Comparison of ENCODE assay signal across 19 mouse cellular contexts in genomic region chr6:6153426-6153825, GRCm38 (mm10).
DNase-seq lines count a peak whose midpoint lies in the region; ATAC-seq and TF ChIP-seq lines count a peak whose summit lies in the region.
"Had no signal": no experiment of that assay in that cellular context is flagged by ENCODE, and none has a peak within 500 bp of the region (broad histone marks: within the 10 kb centered on the region; RNA-seq: fewer than 3 reads in every experiment).

No protein-coding gene starts in this region.

- WGBS in heart, embryonic 10.5 days = 66% methylated on average over 10 of the region's 10 CpGs
- WGBS in limb, embryonic 14.5 days = 58% methylated on average over 10 of the region's 10 CpGs
- 72% methylated on average over 10 of the region's 10 CpGs for WGBS in limb, embryonic 10.5 days
- WGBS in heart, postnatal 0 days = 39% methylated on average over 10 of the region's 10 CpGs
- WGBS in hindbrain, embryonic 16.5 days = 75% methylated on average over 10 of the region's 10 CpGs

- no peak for TF ChIP-seq POLR2A in limb, embryonic 14.5 days (IDR thresholded peaks at IDR 0.05; ENCODE audit: borderline replicate concordance, extremely low read depth, insufficient read depth, insufficient read length)

- H3K27ac ChIP-seq in heart, embryonic 10.5 days = no peak overlapping the region
- H3K27ac ChIP-seq in limb, embryonic 14.5 days (replicated peaks; ENCODE audit: low read depth, low read length) = no peak overlapping the region
- H3K27ac ChIP-seq in limb, embryonic 10.5 days = no peak overlapping the region
- H3K27ac ChIP-seq in heart, postnatal 0 days (ENCODE audit: low read depth) = peak overlapping the region; percentile 34
- H3K27ac ChIP-seq in hindbrain, embryonic 16.5 days (ENCODE audit: low read depth, low read length) = no peak overlapping the region
- H3K27ac ChIP-seq: embryonic facial prominence, embryonic 15.5 days; forebrain, embryonic 10.5 days; hindbrain, embryonic 15.5 days; lung, embryonic 15.5 days; midbrain, embryonic 15.5 days had no signal

- DNase-seq in heart, adult 11 months = peak; percentile 73
- DNase-seq in heart, embryonic 10.5 days (ENCODE audit: low spot score) = no peak
- peak; percentile 22 for DNase-seq in limb, embryonic 14.5 days (ENCODE audit: low spot score)
- no peak for DNase-seq in limb, embryonic 10.5 days (ENCODE audit: low spot score)
- peak; percentile 56 for DNase-seq in heart, postnatal 0 days (ENCODE audit: low spot score)
- peak; percentile 53 for DNase-seq in kidney, postnatal 10 days
- DNase-seq in spleen, postnatal 10 days (ENCODE audit: low spot score in 2 of 2) = no peak
- DNase-seq: cerebellum, adult 8-10 months; gastrocnemius, postnatal 10 days; liver; thymus, postnatal 4 days had no signal

- ATAC-seq in limb, embryonic 14.5 days (ENCODE audit: low FRiP score, low read depth) = no peak
- peak; percentile 64; the same call in 1 of the 2 replicates for ATAC-seq in heart, postnatal 0 days (ENCODE audit: insufficient read depth, low read depth)
- no peak for ATAC-seq in hindbrain, embryonic 16.5 days
- ATAC-seq: midbrain, embryonic 15.5 days; Patski had no signal

- no peak; the same call in 1 of the 2 replicates for TF ChIP-seq EP300 in heart, postnatal 0 days (IDR thresholded peaks at IDR 0.05; ENCODE audit: low read depth)

- no peaks in the 10 kb centered on the region for H3K9me3 ChIP-seq in heart, embryonic 10.5 days
- H3K9me3 ChIP-seq in limb, embryonic 14.5 days (ENCODE audit: control insufficient read depth, low read length) = no peaks in the 10 kb centered on the region
- no peaks in the 10 kb centered on the region for H3K9me3 ChIP-seq in limb, embryonic 10.5 days (replicated peaks)
- no peaks in the 10 kb centered on the region for H3K9me3 ChIP-seq in heart, postnatal 0 days (replicated peaks; ENCODE audit: control insufficient read depth, low read length)
- no peaks in the 10 kb centered on the region for H3K9me3 ChIP-seq in hindbrain, embryonic 16.5 days (ENCODE audit: control insufficient read depth, low read length)
- H3K9me3 ChIP-seq: embryonic facial prominence, embryonic 15.5 days; forebrain, embryonic 10.5 days; hindbrain, embryonic 15.5 days; lung, embryonic 15.5 days; midbrain, embryonic 15.5 days had no signal

- TF ChIP-seq CTCF in heart, postnatal 0 days (IDR thresholded peaks at IDR 0.05; ENCODE audit: low read depth) = no peak

- H3K36me3 ChIP-seq in heart, embryonic 10.5 days = peaks cover 26% of the 10 kb centered on the region
- H3K36me3 ChIP-seq in limb, embryonic 14.5 days (ENCODE audit: control insufficient read depth, insufficient read depth, low read length) = 0 out of 2 replicates have a peak, but pooled peaks cover 5% of the 10 kb centered on the region
- peaks cover 39% of the 10 kb centered on the region for H3K36me3 ChIP-seq in limb, embryonic 10.5 days
- H3K36me3 ChIP-seq in heart, postnatal 0 days (replicated peaks; ENCODE audit: control insufficient read depth, insufficient read depth, low read length) = 0 out of 2 replicates have a peak, but pooled peaks cover 4% of the 10 kb centered on the region
- H3K36me3 ChIP-seq in hindbrain, embryonic 16.5 days (ENCODE audit: control insufficient read depth, insufficient read depth, low read length) = no peaks in the 10 kb centered on the region
- H3K36me3 ChIP-seq: embryonic facial prominence, embryonic 15.5 days; hindbrain, embryonic 15.5 days; lung, embryonic 15.5 days; midbrain, embryonic 15.5 days had no signal

- H3K4me3 ChIP-seq in heart, embryonic 10.5 days = no peak overlapping the region
- H3K4me3 ChIP-seq in limb, embryonic 14.5 days (replicated peaks; ENCODE audit: low read length) = no peak overlapping the region
- no peak overlapping the region for H3K4me3 ChIP-seq in limb, embryonic 10.5 days
- no peak overlapping the region for H3K4me3 ChIP-seq in heart, postnatal 0 days (ENCODE audit: low read depth, low read length)
- H3K4me3 ChIP-seq in hindbrain, embryonic 16.5 days (ENCODE audit: low read length) = no peak overlapping the region
- H3K4me3 ChIP-seq: embryonic facial prominence, embryonic 15.5 days; forebrain, embryonic 10.5 days; hindbrain, embryonic 15.5 days; lung, embryonic 15.5 days; megakaryocyte, embryonic 14.5 days; midbrain, embryonic 15.5 days had no signal

- no peaks in the 10 kb centered on the region for H3K27me3 ChIP-seq in heart, embryonic 10.5 days (ENCODE audit: insufficient read depth, poor library complexity, severe bottlenecking)
- no peaks in the 10 kb centered on the region for H3K27me3 ChIP-seq in limb, embryonic 14.5 days (ENCODE audit: control insufficient read depth, insufficient read depth, low read length)
- no peaks in the 10 kb centered on the region for H3K27me3 ChIP-seq in limb, embryonic 10.5 days (ENCODE audit: low read depth, poor library complexity, severe bottlenecking)
- H3K27me3 ChIP-seq in heart, postnatal 0 days (ENCODE audit: control insufficient read depth, insufficient read depth, low read length) = no peaks in the 10 kb centered on the region
- H3K27me3 ChIP-seq in hindbrain, embryonic 16.5 days (replicated peaks; ENCODE audit: control insufficient read depth, insufficient read depth, low read length) = no peaks in the 10 kb centered on the region
- H3K27me3 ChIP-seq: embryonic facial prominence, embryonic 15.5 days; hindbrain, embryonic 15.5 days; lung, embryonic 15.5 days; midbrain, embryonic 15.5 days; Patski had no signal

- peaks cover 21% of the 10 kb centered on the region; the same call in 1 of the 2 replicates for H3K4me1 ChIP-seq in heart, embryonic 10.5 days
- 0 out of 2 replicates have a peak, but pooled peaks cover 3% of the 10 kb centered on the region for H3K4me1 ChIP-seq in limb, embryonic 14.5 days (ENCODE audit: control insufficient read depth, insufficient read depth, low read length)
- 0 out of 2 replicates have a peak, but pooled peaks cover 3% of the 10 kb centered on the region for H3K4me1 ChIP-seq in limb, embryonic 10.5 days
- H3K4me1 ChIP-seq in heart, postnatal 0 days (ENCODE audit: control insufficient read depth, insufficient read depth) = peaks cover 30% of the 10 kb centered on the region
- no peaks in the 10 kb centered on the region for H3K4me1 ChIP-seq in hindbrain, embryonic 16.5 days (ENCODE audit: control insufficient read depth, insufficient read depth, low read depth, low read length)
- H3K4me1 ChIP-seq: embryonic facial prominence, embryonic 15.5 days; hindbrain, embryonic 15.5 days; midbrain, embryonic 15.5 days had no signal

- H3K9ac ChIP-seq in limb, embryonic 14.5 days (ENCODE audit: low read depth, low read length, severe bottlenecking) = no peak overlapping the region
- H3K9ac ChIP-seq in heart, postnatal 0 days (replicated peaks; ENCODE audit: low read depth, low read length) = no peak overlapping the region
- no peak overlapping the region for H3K9ac ChIP-seq in hindbrain, embryonic 16.5 days (ENCODE audit: low read depth, low read length)
- H3K9ac ChIP-seq: embryonic facial prominence, embryonic 15.5 days; hindbrain, embryonic 15.5 days; lung, embryonic 15.5 days; midbrain, embryonic 15.5 days had no signal

- H3K4me2 ChIP-seq in limb, embryonic 14.5 days (replicated peaks; ENCODE audit: low read depth, low read length, severe bottlenecking) = no peak overlapping the region
- no peak overlapping the region for H3K4me2 ChIP-seq in heart, postnatal 0 days (ENCODE audit: low read depth, low read length)
- no peak overlapping the region for H3K4me2 ChIP-seq in hindbrain, embryonic 16.5 days (ENCODE audit: low read length)
- H3K4me2 ChIP-seq: embryonic facial prominence, embryonic 15.5 days; hindbrain, embryonic 15.5 days; lung, embryonic 15.5 days; midbrain, embryonic 15.5 days had no signal

Comparison
In these comparisons a context has a peak if more than half of its experiments do, and no peak if none do; other contexts are left out.
1. DNase-seq: peak in heart, adult 11 months (single experiment), limb, embryonic 14.5 days (single experiment), heart, postnatal 0 days (single experiment) and kidney, postnatal 10 days (single experiment); none in heart, embryonic 10.5 days (single experiment), limb, embryonic 10.5 days (single experiment) and spleen, postnatal 10 days (0 of 2).